Mouse (Mus musculus) ES-CJ7 (cell line): ENCODE results near the gene Ephb2.
A peak's percentile ranks its signal among the peaks of the same experiment; 100 is the strongest.

Source experiments
- DNase-seq: peaks from one replicate; pipeline ENCODE4 v3.0.0; 2011; ENCODE audit warnings: low read depth, low spot score

Ephb2 gene

GRCm38 (mm10) chr4:136652528-136652910 is 183.3 kb downstream of the Ephb2 start:
- no peak for DNase-seq

DNA sequence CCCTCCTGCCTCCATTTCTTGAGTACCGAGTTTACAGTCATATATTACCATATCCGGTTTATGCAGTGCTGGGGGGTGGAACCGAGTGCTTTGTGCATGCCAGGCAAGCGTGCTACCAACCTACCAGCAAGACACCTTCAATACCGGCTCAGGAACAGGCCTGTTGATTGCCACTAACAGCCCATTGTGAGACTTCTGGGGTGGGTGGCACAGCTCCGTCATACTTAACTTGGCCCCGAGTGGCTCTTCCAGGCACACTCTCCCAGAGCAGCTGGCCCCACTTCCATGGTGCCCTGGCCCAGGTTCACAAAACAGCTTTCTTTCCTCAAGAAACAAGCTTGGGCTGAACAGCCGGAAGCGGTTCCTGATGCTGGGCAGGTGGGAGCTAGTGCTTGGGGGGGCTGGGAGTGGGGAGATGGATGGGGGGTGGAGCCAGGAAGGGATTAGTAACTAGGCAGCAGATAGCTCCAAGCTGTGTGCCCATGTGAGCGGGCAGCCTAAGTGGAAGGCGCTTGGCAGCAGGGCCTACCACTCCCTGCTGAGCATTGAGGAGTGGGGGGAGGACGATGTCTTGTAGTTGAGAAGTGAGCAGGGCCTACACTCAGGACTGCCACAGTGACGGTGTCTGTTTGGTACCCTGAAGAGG is 183.8 kb downstream of the Ephb2 start:
- no peak for DNase-seq

DNA sequence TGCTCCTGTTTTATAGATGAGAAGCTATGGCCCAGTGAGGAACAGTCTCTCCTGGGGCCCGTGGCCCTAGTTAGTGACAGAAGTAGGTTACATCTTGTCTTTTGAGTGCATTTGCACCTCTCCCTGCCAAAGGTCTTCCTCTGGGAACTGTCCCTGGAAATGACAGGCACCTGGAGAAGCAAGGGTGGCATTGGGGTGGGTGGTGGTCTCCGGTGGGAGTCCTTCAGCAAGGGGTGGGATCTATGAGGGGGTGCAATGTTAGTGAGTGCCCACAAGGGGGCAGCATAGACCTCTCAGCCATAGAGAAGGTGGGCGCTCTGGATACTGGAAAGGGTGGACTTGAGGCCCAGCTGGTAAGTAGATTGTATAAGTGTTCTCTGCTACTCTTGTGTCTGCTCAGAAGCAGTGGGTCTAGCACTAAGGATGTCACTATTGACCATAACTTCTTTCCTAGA is 184.4 kb downstream of the Ephb2 start:
- peak; percentile 52 for DNase-seq

- no peak for DNase-seq
Observed at GRCm38 (mm10) chr4:136650261-136650660, 185.5 kb downstream of the Ephb2 start.

GRCm38 (mm10) chr4:136649480-136650196 is 186.2 kb downstream of the Ephb2 start:
- no peak for DNase-seq

- DNase-seq: peak; percentile 74
Observed at GRCm38 (mm10) chr4:136648922-136649479, 186.8 kb downstream of the Ephb2 start.

DNA sequence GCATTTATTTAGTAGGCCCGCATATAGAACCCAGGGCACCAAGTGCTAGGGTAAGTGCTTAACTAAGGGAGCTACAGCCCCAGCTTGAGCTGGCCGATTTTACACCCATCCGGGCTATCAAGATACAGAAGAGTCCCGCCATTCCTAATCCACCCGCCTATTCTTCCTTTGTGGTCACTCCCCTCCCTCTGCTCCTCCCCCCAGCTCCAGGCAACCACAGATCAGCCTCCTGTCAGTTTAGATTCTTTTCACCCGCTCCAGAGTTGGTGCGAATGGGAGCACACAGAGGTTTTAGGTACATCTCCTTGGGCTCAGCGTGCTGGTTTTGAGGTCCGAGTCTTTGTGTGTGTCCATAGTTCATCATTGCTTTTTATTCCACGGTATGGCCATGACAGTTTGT is 196.9 kb downstream of the Ephb2 start:
- peak; percentile 65 for DNase-seq

DNA sequence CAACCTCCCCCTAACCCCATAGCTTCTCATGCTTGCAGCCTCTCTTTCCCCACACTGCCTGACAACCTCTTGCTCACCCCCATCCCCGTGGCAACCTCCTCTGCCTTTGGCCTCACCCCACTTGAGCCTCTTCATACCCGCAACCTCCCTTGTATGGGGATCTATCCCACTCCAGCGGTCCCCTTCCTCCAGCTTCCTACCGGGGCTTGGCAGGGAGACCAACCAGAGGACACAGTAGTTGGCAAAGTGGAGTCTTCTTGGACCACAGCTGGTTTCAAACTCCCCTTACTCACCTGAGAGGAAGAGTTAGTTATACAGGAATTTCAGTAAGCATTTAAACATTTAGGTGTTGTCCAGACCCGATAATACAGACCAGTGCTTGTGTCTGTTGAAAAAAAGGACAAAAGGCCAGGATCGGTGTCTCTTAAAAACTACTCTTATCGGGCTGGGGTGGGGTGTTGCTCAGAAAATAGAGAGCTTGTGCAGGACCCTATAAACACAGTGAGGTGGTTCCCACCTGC is 197.5 kb downstream of the Ephb2 start:
- no peak for DNase-seq

DNA sequence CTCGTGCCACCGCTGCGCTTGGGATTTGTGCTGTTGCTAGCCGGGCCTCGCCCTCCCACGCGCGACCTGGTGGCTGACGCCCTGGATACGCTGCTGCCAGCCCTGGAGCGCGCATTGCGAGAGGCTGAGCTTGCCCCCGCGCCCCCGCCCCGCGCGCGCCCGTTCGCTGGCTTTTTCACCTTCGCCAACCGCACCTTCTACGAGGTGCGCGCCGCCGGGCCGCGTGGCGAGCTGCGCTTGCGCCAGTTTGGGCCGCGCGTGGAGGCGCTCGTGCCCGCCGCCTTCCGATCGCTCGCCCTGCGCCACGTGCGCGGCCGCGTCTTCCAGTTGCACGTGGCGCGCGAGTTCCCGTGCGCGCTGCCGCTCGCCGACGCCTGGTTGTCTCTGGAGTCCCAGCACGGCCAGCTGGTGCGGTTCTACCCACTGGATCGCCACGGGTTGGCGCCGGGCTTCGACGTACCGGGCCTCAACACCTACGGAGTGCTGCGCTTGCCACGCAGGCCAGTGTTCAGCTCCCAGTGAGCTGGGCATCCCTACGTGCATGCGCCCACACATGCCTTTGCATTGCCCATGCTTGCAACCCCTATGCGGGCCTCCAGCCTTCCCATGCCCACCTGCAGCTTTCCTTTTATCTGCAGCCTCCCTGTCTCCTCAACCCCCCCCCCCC is 198.1 kb downstream of the Ephb2 start:
- DNase-seq: peak; percentile 61

DNA sequence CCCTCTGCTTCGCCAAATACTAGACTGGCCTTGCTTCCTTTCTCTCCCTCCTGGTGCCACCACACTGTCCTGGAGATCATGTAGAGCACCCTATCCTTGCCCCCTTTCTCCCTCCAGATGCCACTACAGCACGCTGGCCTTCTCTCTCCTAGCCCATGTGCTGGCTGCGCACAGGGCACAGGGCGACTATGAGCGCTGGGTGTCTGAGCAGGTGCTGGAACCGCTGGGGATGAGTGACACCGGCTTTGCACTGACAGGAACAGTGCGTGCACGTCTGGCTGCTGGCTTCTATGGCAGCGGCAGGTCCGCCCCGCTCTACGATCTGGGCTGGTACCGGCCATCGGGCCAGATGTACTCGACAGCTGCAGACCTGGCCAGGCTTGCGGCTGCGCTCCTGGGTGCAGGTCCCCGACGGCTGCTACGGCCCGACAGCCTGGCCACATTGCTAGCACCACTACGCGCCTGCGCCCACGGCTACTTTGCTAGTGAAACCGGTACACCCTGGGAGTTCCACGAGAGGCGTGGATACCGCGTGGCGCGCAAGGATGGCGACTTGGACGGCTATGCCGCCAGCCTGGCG is 198.7 kb downstream of the Ephb2 start:
- DNase-seq: peak; percentile 21

DNA sequence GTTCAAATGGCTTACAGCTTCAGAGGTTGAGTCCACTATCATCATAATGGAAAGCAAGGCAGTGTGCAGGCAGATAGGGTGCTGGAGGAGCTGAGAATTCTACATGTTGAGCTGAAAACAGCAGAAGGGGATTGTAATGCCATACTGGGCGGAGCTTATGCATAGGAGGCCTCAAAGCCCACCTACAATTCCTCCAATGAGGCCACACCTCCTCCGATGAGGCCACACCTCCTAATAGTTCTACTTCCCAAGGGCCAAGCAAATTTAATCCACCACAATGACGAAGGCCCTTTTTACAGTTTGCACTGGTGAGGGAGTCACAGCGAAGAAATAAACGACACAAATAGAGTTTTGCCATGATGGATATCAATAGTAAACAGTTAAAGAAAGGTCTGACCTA is 199.3 kb downstream of the Ephb2 start:
- DNase-seq: peak; percentile 72

DNA sequence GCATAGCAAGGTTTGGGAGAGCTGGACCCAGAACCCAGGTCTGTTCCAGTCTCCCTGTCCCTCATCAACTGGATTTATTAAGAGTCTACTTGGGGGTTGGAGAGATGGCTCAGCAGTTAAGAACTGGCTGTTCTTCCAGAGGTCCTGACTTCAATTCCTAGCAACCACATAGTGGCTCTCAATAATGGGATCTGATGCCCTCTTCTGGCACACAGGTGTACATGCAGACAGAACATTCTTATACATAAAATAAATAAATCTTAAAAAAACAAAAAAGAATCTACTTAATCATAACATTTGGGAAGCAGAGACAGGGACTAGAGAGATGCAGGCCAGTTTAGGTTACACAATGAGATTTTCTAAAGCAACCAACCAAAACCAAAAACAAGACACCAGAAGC is 199.8 kb downstream of the Ephb2 start:
- DNase-seq: peak; percentile 59

DNA sequence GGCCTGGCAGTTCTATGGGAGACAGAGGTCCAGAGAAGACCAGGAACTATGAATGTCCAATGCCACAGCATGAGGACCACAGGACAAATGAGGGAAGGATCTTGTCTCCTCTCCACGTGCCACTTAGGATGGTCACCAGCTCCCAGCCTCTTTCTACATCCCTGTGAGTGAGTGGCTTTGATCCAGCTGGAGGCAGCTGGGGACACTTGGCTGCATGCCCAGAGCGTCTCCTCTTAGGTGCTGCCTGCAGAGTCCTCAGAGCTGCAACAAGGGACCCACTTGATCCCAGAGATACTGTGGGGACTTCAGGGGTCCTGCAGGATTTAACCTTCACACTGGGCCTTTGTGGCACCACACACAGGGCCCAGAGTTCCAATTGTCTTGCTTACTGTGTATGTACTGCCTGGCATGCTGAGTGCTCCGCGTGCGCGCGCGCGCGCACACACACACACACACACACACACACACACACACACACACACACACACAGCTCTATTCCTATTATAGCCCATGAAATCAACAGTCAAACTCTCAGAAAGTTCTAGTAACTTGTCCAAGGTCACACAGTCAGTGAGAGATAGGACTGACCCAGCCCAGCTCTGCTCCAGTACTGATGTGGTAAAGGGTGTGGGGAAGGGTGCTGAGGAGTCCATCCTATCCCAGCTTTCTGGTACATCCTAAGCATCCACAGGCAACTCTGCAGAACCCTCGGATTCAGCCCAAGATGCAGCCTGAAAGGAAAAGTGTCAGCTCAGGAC is 204.4 kb downstream of the Ephb2 start:
- no peak for DNase-seq

GRCm38 (mm10) chr4:136626590-136626989 is 209.2 kb downstream of the Ephb2 start:
- DNase-seq: no peak

DNA sequence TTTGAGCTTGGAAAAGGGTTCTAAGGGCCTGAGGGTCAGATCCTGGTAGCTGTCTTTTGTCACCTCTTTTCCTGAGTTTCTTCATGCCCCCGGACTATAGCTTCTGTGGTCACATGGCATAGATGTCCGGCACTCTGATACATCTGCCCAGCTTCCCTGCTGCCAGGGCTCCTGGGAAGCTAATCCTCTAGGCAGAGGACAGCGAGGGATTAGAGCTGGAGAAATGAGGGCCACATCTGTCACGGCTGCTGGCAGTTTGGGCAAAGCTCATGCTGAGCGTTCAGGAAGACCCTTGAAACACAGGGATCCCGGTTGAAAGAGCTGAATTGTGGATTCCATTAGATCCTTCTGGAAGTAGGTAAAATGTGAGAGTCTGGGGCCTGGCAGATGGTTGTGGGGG is 213.4 kb downstream of the Ephb2 start, which contains the start of gene Lactbl1:
Gene Lactbl1, plus strand, starts transcription at position 234 of the 400 bp plus-strand sequence.
- no peak for DNase-seq

DNA sequence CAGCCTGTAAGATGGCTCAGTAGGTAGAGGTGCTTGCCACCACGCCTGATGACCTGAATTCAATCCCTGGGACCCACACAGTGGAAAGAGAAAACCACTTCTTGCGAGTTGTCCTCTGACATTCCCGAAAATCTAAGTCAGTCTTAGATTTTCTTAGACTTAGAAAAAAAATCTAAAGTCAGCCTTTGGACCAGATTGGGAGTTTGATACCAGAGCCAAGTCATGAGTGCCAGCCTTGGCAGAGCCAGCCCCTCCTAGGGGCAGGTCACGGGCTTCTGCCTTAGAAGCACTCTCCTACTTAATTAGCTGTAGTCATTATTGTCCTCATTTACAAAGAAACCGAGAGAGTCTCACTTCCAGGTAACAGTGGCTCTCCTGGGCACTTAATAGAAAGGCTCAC is 213.8 kb downstream of the Ephb2 start:
- DNase-seq: no peak

DNA sequence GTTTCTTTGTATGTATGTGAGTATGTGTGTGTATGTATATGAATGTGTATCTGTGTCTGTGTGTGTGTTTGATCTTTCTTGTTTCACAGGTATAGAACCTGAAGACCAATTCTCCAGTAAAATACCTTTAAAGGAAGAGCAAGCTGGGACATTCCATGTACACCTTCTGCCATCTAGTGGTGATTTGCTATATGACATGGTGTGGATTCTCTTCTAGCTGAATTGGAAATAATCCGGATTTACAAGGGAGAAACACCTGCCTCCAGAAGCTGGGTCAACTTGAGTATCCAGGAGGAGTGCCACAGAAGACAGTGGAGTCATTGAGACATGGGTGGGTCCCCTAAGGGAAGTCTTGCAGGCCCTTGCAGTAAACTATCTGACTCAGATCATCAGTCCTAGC is 214.5 kb downstream of the Ephb2 start:
- DNase-seq: peak; percentile 65

GRCm38 (mm10) chr4:136613657-136614056 is 222.1 kb downstream of the Ephb2 start:
- DNase-seq: no peak

GRCm38 (mm10) chr4:136610387-136610856 is 225.4 kb downstream of the Ephb2 start, which contains the start of gene Tex46:
TSS of gene Tex46 (plus strand) at chr4:136610437.
- no peak for DNase-seq

DNA sequence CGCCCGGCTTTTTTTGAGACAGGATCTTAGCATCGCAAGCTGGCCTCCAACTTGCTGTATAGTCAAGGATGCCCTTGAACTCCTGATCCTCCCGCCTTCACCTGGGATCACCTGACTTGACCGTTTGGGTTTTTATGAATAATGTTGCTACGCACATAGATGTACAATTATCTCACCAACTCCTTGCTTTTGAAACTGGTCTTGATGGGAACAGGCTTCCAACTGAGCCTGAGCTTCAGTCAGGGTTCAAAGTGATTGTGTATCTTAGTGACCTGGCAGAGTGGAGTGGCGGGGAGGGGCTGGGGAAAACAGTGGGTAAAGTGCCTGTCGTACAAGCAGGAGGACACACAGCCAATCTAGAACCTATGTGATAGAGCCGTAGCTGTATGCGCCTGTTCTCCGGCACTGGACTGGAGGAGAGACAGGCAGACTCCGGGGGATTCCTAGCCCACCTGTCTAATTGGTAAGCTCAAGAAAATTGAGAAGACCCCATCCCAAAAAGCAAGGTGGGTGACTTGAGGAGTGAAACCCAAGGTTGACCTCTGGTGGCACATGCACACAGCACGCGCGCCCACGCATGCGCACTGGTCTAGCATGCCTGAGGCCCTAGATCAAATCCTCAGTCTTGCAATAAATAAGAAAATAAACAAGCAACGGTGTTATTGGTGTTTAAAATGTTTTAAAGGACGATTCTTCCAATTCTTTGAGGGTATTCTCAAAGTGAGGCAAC is 229.9 kb downstream of the Ephb2 start:
- peak; percentile 74 for DNase-seq
